Mouse (Mus musculus) hindbrain, embryonic 10.5 days (tissue): Measurements from ENCODE around the gene Cry2. TPM values are rescaled to one million over a fixed set of nuclear protein-coding genes. Genes with fewer than 3 reads are reported as not detected.

Experiments
- DNase-seq: peaks from one replicate; pipeline ENCODE4 v3.0.0-alpha.2; 2017; ENCODE audit warnings: low spot score
- H3K27ac ChIP-seq: fragments of 300-500 bp; sonication (generic); 2 replicates; pipeline ENCODE4 v1.5.1; 2016; ENCODE audit warnings: mild to moderate bottlenecking, moderate library complexity
- H3K27me3 ChIP-seq: fragments of 300-500 bp; sonication (generic); 2 replicates; pipeline ENCODE4 v1.6.1; 2016; ENCODE audit warnings: mild to moderate bottlenecking; ENCODE audit not compliant: poor library complexity, insufficient read depth, severe bottlenecking
- H3K36me3 ChIP-seq: fragments of 300-500 bp; sonication (generic); 2 replicates; pipeline ENCODE4 v1.6.1; 2016; ENCODE audit warnings: mild to moderate bottlenecking, moderate library complexity
- H3K4me1 ChIP-seq: fragments of 300-500 bp; sonication (generic); replicated peaks from 2 replicates; pipeline ENCODE4 v1.6.1; 2016; ENCODE audit warnings: mild to moderate bottlenecking
- H3K4me3 ChIP-seq: fragments of 300-500 bp; sonication (generic); 2 replicates; pipeline ENCODE4 v1.5.1; 2016; ENCODE audit warnings: mild to moderate bottlenecking, moderate library complexity
- H3K9me3 ChIP-seq: fragments of 300-500 bp; sonication (generic); 2 replicates; pipeline ENCODE4 v1.6.1; 2016; ENCODE audit warnings: mild to moderate bottlenecking, moderate library complexity
- WGBS: fragments of 180-500 bp; shearing (Covaris S2); methylation state at CpG from one replicate; pipeline ENCODE4 v1.1.7; 2016; 5-methylcytosine and 5-hydroxymethylcytosine counted together
- polyA plus RNA-seq: library from polyadenylated mRNA; unstranded; fragments of >200 nt; fragmentation: Nextera tagmentation; extraction: Ambion mirVana; gene quantifications from 2 replicates; pipeline ENCODE4 v1.2.1, GENCODE M21; 2016

Cry2 gene
- polyA plus RNA-seq, 1 experiment from 2014 or later, result 31.7 TPM

GRCm38 (mm10) chr2:92459141-92459920 lies 25.5 kb upstream of the Cry2 start:
- DNase-seq, result peak; percentile 82
- H3K27ac ChIP-seq, result peak overlapping the region; percentile 85
- H3K4me1 ChIP-seq, result peaks cover 46% of the 10 kb centered on the region
- WGBS, result under 1% methylated on average over 55 of the region's 55 CpGs
- H3K4me3 ChIP-seq, result peak overlapping the region; percentile 78
- H3K27me3 ChIP-seq, result peaks cover 37% of the 10 kb centered on the region
- no peaks in the 10 kb centered on the region for H3K9me3 ChIP-seq
- peaks cover 5% of the 10 kb centered on the region for H3K36me3 ChIP-seq

GRCm38 (mm10) chr2:92458481-92458880 lies 24.6 kb upstream of the Cry2 start:
- Histone ChIP-seq H3K4me3 (peak overlapping the region; percentile 78), H3K36me3 (peaks cover 14% of the 10 kb centered on the region), H3K27ac (peak overlapping the region; percentile 85; the same call in 1 of the 2 replicates), H3K9me3 (no peaks in the 10 kb centered on the region), H3K27me3 (peaks cover 37% of the 10 kb centered on the region), H3K4me1 (peaks cover 46% of the 10 kb centered on the region)
- no peak for DNase-seq
- WGBS, result 66% methylated on average over 13 of the region's 13 CpGs

GRCm38 (mm10) chr2:92456970-92457530 lies 23.2 kb upstream of the Cry2 start:
- Histone ChIP-seq H3K36me3 (peaks cover 26% of the 10 kb centered on the region), H3K4me3 (no peak overlapping the region), H3K27ac (no peak overlapping the region), H3K4me1 (peaks cover 47% of the 10 kb centered on the region), H3K9me3 (no peaks in the 10 kb centered on the region), H3K27me3 (peaks cover 32% of the 10 kb centered on the region)
- 82% methylated on average over 8 of the region's 8 CpGs for WGBS
- DNase-seq, result no peak

GRCm38 (mm10) chr2:92455704-92456103 lies 21.9 kb upstream of the Cry2 start:
- 51% methylated on average over 2 of the region's 3 CpGs for WGBS
- H3K4me1 ChIP-seq, result peaks cover 49% of the 10 kb centered on the region
- peaks cover 19% of the 10 kb centered on the region for H3K27me3 ChIP-seq
- H3K27ac ChIP-seq, result no peak overlapping the region
- H3K36me3 ChIP-seq, result peaks cover 26% of the 10 kb centered on the region
- DNase-seq, result no peak
- no peaks in the 10 kb centered on the region for H3K9me3 ChIP-seq
- H3K4me3 ChIP-seq, result no peak overlapping the region

GRCm38 (mm10) chr2:92454166-92454565 lies 20.3 kb upstream of the Cry2 start:
- 91% methylated on average over 11 of the region's 11 CpGs for WGBS
- Histone ChIP-seq H3K27me3 (peaks cover 9% of the 10 kb centered on the region), H3K9me3 (no peaks in the 10 kb centered on the region), H3K4me3 (no peak overlapping the region), H3K27ac (no peak overlapping the region), H3K4me1 (peaks cover 37% of the 10 kb centered on the region), H3K36me3 (peaks cover 26% of the 10 kb centered on the region)
- no peak for DNase-seq

- Histone ChIP-seq H3K27ac (no peak overlapping the region), H3K4me3 (no peak overlapping the region), H3K36me3 (peaks cover 26% of the 10 kb centered on the region), H3K9me3 (no peaks in the 10 kb centered on the region), H3K27me3 (no peaks in the 10 kb centered on the region), H3K4me1 (peaks cover 16% of the 10 kb centered on the region)
- no peak for DNase-seq
- WGBS, result 93% methylated on average over 3 of the region's 3 CpGs
These were observed 17.3 kb upstream of the Cry2 start for GRCm38 (mm10) chr2:92451126-92451525.

GRCm38 (mm10) chr2:92447121-92447740 lies 13.4 kb upstream of the Cry2 start:
- 73% methylated on average over 7 of the region's 7 CpGs for WGBS
- no peaks in the 10 kb centered on the region for H3K9me3 ChIP-seq
- H3K27me3 ChIP-seq, result no peaks in the 10 kb centered on the region
- H3K27ac ChIP-seq, result no peak overlapping the region
- peaks cover 24% of the 10 kb centered on the region for H3K4me1 ChIP-seq
- no peaks in the 10 kb centered on the region for H3K36me3 ChIP-seq
- H3K4me3 ChIP-seq, result no peak overlapping the region
- DNase-seq, result no peak

DNA sequence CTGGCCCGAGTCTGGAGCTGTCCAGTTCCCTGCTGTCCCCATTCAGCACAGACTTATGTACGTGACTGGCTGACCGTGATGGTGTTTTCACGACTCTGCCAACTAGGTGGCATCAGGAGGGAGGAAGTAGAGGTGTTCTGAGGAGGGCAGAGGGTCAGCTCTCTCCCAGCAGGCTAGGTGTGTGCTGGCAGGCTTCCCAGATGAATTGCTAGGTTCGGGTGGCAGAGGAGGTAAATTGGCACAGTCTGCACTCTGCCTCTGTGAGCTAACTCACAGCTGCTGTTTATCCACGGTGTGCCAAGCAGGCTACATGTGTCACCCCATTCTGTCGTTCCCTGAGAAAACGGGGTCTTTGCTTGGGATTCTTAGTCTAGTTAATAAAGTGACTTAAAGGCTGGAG lies 12.8 kb upstream of the Cry2 start:
- no peaks in the 10 kb centered on the region for H3K36me3 ChIP-seq
- WGBS, result 79% methylated on average over 8 of the region's 8 CpGs
- no peaks in the 10 kb centered on the region for H3K27me3 ChIP-seq
- H3K27ac ChIP-seq, result no peak overlapping the region
- H3K9me3 ChIP-seq, result no peaks in the 10 kb centered on the region
- no peak for DNase-seq
- H3K4me1 ChIP-seq, result peaks cover 22% of the 10 kb centered on the region
- no peak overlapping the region for H3K4me3 ChIP-seq

DNA sequence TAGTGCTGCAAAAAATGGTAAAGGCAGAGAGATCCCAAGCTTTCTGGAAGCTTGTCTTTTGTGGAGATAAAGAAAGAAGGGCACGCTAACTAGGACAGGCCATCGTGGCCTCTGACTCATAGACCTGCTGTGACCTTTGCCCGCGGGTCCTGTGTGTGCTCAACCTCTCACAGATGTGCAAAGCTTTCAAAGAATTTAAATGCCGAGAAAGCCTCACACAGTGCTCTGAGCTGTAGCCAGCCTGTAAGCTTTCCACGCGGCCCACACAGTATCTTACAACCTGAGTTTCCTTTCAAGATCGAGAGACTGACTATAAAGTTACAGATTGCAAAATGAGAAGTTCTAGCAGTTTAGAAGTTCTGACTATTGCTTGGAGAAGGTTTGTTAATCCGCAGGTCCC lies 12.0 kb upstream of the Cry2 start:
- Histone ChIP-seq H3K9me3 (no peaks in the 10 kb centered on the region), H3K27me3 (no peaks in the 10 kb centered on the region), H3K4me3 (no peak overlapping the region), H3K4me1 (peaks cover 22% of the 10 kb centered on the region), H3K27ac (peak overlapping the region; percentile 16; the same call in 1 of the 2 replicates), H3K36me3 (no peaks in the 10 kb centered on the region)
- 44% methylated on average over 9 of the region's 9 CpGs for WGBS
- no peak for DNase-seq

GRCm38 (mm10) chr2:92444376-92444775 lies 10.5 kb upstream of the Cry2 start:
- no peaks in the 10 kb centered on the region for H3K36me3 ChIP-seq
- no peak for DNase-seq
- no peaks in the 10 kb centered on the region for H3K9me3 ChIP-seq
- peaks cover 22% of the 10 kb centered on the region for H3K4me1 ChIP-seq
- H3K27ac ChIP-seq, result no peak overlapping the region
- no peaks in the 10 kb centered on the region; the same call in 1 of the 2 replicates for H3K27me3 ChIP-seq
- H3K4me3 ChIP-seq, result no peak overlapping the region
- 62% methylated on average over 4 of the region's 4 CpGs for WGBS

GRCm38 (mm10) chr2:92443313-92443712 lies 9.5 kb upstream of the Cry2 start:
- WGBS, result 83% methylated on average over 4 of the region's 4 CpGs

GRCm38 (mm10) chr2:92442419-92443001 lies 8.7 kb upstream of the Cry2 start:
- no peaks in the 10 kb centered on the region for H3K9me3 ChIP-seq
- H3K4me3 ChIP-seq, result no peak overlapping the region
- H3K27ac ChIP-seq, result 0 out of 2 replicates have a peak overlapping the region, but pooled peaks have one; percentile 35
- no peaks in the 10 kb centered on the region for H3K36me3 ChIP-seq
- peaks cover 26% of the 10 kb centered on the region for H3K4me1 ChIP-seq
- 79% methylated on average over 12 of the region's 12 CpGs for WGBS
- no peaks in the 10 kb centered on the region; the same call in 1 of the 2 replicates for H3K27me3 ChIP-seq
- DNase-seq, result no peak

More at GRCm38 (mm10) chr2:92443313-92443712, 9.5 kb upstream of the Cry2 start:
- DNase-seq, result no peak
- H3K36me3 ChIP-seq, result no peaks in the 10 kb centered on the region
- peaks cover 22% of the 10 kb centered on the region for H3K4me1 ChIP-seq
- no peak overlapping the region for H3K4me3 ChIP-seq
- no peaks in the 10 kb centered on the region; the same call in 1 of the 2 replicates for H3K27me3 ChIP-seq
- no peaks in the 10 kb centered on the region for H3K9me3 ChIP-seq
- H3K27ac ChIP-seq, result no peak overlapping the region
